Mouse (Mus musculus) heart, postnatal 10 days (tissue): ENCODE results near the gene Olfr1322. TPM values are rescaled to one million over a fixed set of nuclear protein-coding genes. Genes with fewer than 3 reads are reported as not detected.

ENCODE experiments used
- DNase-seq, 2 experiments: peaks; one replicate each; pipeline ENCODE4 v3.0.0; 2021
- intact Hi-C: fragments of 180-260 bp; cut with DNase I; formaldehyde crosslinking; loops from one replicate; pipeline ENCODE4 v1.15.1; 2025
- total RNA-seq, 2 experiments: library from RNA; stranded (reverse); gene quantifications; 2 replicates each; pipeline ENCODE4 v1.2.3; 2021

Olfr1322 gene
- not detected for total RNA-seq

DNA sequence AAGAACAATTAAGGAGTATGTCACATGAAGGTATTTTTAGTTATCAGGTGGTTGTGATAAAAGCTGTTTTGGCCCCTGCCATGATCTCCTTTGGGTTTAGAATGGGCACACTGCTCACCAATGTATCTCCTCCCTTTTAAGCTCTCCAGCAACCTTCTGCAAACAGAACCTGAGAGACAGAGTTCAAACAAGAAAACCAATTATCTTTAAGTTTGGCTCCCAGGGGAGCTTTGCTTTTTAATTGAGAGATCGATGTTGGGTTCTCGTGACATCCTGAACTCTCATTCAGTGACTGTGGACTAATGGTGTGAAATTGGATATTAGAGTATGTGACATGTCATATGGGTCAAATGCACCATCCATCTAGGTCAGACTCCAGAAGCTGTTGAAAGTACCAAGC, at the start of gene Olfr1322:
Gene Olfr1322 (minus strand): TSS at position 101 of the 400 bp plus-strand sequence.
- no peak for DNase-seq
- intact Hi-C loops, result no loop called here

DNA sequence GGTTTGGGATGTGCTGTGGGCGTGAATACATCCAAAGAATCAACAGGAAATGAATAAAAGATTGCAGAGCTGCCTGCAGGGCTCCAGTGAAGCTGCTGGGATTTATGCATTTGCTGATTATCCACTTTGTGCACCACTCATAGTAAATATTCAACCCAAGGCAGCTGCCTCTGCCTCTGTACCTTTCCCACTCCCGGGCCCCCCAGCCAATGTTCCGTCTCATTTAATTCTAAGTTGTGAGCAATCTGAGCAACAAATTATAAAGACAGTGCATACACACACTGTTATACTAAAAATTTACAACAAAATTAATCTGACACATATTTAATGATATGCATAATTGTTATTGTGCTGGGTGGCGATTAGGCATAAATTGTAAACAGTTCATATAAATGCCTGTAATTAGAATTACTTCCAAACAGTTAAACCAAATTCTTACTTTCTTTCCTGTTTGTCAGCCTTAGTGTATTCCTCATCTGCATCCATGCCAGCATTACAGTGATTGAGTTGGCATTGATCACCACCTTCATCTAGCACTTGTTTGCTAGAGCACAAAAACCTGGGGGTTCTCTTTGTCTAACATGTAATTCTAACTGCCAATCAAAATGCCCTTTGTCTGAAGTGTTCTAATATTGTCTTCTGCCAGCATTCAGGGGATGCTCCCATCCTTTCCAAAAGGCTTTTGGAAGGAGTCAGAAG, 13.5 kb downstream of the Olfr1322 start:
- DNase-seq, result no peak
- intact Hi-C loops, result no loop called here

Other genes starting within 250 kb of the Olfr1322 start
- gene Olfr1320, start 219.2 kb downstream of the Olfr1322 start, total RNA-seq, result not detected
- gene Olfr1321, start 156.4 kb downstream of the Olfr1322 start, total RNA-seq, result not detected
- gene Igsf1, start 93.7 kb downstream of the Olfr1322 start, total RNA-seq, result 1 to 10 TPM; 7.2 to 9.4 TPM
- gene Olfr1323, start 127.9 kb upstream of the Olfr1322 start, total RNA-seq, result not detected